Mouse (Mus musculus) MEL-GATA-1-ER (cell line): Measurements from ENCODE around the gene Msi2.

Experiments
- DNase-seq: peaks from one replicate; pipeline ENCODE4 v3.0.0-alpha.2; 2012; ENCODE audit warnings: low read depth; ENCODE audit errors: extremely low read depth

The Msi2 gene

DNA sequence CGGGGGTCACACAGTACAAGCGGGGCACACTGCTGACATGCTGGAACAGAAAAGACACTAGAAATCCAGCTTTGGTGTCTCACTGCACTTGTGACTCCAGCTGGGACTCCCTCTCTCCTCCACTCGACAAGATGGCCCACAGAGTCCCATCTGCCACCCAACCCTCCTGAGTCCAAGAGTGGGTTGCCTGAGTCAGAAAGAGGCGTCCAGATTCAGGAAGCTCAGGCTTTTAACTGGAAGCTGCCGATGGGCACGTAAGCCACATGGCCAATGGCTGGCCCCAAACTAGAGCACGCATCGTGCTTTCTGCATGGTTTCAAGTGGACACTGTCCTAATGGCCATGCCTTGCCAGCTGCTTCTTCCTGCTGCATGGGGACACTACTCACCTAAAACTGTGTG, 126.2 kb downstream of the Msi2 start:
- no peak for DNase-seq

DNA sequence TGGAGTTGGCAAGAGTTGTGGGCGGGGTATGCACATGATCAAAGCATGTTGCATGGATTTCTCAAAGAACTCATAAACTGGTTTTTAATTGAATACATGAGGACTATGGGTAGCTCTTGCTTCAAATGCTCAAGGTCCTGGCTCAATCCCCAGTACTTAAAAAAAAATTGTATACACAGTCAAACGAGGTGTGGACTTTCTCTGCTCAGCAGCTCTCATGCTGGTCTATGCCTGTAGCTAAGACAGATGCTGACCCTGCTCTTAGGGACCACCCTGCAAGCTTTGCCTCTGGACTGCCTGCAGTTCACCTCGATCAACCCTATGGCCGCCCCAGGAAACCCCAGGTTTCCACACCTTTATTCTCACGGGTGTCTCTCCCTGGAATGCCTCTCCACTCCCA, 127.7 kb downstream of the Msi2 start:
- no peak for DNase-seq

DNA sequence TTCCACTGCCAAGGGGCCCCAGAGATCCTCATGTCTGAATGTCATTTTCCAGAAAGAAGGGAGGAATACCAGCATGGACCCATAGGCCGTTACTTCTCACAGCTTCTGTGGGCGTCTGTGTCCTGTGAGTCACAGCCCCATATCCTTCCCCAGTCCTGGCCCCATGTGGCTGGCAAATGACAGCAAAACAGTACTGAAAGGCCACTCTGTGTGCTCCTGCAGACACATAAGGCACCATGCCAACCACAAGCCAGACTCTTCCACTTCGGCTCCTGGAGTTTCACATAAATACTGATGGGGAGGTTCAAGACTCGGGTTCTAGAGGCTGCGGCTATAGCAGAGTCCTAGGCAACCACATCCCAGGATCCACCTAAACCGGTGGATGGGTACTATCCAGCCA, 128.7 kb downstream of the Msi2 start:
- no peak for DNase-seq

DNA sequence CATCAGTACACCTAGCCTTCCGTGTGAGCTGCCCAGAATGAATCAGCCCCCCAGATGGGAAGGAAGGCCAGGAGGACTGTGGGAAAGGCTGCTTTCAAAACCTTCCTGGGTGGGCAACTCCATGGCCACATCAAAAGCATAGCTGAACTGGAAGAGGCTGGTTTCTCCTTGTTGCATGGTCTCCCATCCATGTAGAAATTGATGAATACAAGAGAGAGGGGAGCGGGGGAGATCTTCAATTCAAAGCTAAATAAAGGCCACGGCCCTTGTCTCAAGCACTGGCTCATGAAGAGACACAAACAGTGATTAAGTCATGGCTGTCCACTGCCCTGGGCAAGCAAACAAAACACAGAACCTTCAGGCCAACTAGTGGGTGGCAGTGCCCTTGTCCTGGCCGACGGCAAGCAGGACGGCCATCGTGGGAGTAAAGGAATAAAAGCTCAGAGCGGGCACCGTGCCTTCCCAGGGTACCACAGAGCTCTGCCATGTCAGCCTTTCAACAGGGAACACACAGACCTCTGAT, 129.6 kb downstream of the Msi2 start:
- DNase-seq: no peak

DNA sequence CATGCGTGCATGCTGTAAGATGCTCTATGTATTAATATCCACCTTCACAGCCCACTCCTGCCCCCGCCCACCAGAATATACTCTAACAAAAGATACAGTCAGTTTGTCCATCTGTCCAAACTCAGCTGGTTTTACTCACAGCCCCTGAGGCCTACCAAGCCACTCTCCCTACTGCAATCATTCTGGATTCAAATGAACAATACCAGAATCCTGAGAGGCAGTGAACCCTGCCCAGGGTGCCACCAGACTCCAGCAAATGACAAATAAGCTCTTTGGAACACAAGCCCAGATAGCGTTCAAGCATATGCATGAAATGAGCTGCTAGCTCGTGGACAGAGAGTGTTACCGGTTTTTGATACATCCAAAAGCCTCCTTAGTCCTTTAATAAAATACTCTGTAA, 130.6 kb downstream of the Msi2 start:
- no peak for DNase-seq

DNA sequence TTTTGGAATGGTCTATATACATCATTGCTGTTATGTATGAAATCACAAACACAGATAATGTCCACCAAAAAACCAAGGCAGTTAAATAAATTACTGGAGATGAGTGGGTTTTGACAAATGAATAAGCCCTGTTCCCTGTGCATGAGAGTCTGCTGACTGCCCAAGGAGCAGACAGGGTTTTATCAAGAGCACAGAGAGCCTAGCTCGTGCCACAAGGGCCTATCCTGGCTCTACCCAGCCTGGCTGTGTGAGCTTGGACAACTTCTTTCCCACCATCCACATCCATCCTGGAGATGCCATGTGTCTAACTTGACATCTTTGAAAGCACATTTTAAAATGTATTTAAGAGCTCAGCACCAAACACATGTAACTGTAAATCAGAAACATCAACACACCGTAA, 132.4 kb downstream of the Msi2 start:
- no peak for DNase-seq

DNA sequence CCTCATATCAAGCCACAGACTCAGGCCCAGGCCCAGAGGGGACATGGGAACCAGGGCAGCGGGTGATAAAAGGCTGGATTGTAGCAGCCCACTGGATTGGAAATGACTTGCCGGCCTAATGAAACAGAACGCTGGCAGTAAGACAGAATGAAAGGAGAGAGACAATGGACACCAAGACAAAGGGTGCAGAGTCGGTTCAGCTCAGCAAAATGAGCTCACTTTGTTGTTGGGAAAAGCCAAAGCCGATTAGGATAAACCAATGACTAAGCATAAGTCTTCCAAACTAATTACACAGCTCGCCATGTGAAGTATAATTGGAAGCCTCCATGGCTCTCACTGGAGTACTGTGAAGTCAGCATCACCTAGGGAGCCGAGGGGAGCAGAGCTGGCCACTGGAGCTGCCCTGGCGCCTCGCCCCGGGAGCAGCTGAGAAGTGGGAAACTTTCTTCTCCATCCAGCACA, 133.1 kb downstream of the Msi2 start:
- DNase-seq: no peak

DNA sequence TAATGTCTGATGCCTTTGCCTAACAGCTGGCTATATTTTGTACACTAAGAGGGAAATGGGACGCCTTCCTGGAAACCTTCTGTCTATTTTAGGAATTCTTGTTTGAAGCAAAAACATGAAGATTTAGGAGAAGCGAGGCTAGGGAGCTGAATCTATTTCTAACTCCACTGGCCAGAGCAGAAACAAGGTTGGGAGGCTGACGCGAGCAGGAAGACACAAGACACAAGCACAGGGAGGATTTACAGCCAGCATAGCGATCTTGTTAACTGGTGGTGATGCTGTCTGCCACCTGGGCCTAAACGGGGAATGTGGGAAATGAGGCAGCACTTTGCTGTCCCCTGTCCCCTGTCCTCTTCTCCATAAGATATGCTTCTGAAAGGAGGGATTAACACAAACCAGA, 134.4 kb downstream of the Msi2 start:
- no peak for DNase-seq

DNA sequence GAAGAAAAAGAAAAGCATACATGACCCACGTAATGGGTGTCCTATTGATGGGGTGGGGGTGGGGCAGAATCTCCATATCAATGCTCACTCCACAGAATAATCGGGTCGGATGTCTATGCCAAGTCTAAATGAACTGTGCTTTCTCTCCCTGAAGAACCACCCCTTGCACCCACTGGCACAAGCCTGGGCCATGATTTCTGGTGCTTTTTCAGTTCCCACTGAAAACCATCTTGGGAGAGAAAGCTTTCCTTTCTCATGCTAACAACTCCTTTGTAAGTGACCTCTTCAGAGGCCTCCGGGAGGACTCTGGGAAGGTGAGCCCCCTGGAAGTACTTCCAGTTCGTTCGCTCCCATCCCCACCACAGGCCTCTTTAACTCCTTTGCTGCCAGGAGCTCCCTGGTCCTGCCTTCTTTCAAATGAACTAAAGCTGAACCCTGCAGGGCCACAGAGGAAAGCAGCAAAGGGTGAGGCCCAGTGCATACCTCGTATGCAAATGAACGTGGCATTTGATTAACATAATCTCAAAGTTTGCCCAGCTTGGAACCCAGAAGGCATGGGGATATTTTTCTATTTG, 135.0 kb downstream of the Msi2 start:
- DNase-seq: no peak

DNA sequence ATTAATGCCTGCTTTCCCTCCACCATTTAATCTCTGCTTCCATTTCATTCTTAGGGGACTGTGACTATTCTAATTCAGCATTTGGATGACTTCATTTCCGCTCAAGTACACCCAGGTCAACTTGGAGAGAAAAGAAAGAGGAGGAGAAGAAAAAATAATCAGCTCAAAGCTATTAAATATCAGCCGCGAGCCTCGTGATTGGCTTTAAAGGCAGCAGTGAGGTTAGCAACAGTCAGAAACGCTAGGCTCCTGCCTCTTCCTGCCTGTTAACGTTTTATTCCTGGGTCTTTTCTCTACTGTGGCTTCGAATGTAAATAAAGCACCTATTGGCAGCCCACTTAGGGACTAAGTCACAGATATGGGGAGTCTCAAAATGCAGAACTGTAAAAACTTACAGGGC, 135.5 kb downstream of the Msi2 start:
- no peak for DNase-seq

DNA sequence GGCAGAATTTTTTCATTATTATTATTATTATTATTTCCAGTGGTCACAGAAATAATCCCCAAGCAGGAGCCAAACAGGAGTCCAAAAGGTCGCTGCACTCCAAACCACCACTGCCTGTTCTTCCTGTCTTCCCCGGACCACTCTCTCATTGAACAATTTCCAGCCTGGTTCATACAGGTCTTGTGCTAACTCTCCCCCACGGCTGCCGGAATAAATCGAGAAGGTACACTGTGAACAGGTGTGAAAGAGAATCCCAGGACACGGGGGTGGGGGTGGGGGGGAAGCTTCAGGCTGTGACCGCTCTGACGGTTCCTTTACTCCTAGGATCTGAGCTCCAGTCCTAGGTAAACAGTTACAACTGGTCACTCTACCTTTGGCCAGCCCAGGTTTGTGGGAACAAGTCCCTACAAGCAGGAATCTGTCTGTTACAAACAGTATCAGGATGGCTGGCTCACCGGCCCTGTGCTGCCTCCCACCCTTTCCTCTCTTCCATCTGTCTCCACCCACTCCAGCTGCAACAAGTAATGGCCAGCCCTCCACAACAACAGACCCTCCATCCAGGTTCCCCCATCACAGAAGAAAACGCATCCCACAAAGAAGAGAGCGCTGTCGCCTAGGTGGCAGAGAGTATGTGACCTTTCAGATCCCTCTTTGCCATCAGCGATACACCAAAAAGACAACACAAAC, 136.1 kb downstream of the Msi2 start:
- no peak for DNase-seq

DNA sequence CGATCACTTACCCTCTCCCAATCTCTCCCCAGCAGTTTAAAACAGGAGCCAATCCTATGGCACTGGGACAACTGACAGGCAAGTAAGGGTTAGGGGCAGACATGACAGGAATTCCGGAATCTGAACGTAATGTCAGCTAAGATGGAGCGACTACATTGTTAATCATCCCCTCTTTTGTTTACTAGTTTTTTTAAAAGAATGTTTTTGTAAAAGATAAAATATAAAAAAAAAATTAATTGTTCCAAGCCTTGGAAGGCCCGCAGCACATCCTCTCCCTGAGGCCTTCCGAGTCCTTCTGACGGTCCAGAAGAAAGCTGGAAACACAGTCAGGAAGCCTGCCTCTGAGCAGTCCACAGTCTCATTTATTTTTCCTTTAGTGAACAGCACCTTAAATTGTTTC, 136.9 kb downstream of the Msi2 start:
- no peak for DNase-seq

DNA sequence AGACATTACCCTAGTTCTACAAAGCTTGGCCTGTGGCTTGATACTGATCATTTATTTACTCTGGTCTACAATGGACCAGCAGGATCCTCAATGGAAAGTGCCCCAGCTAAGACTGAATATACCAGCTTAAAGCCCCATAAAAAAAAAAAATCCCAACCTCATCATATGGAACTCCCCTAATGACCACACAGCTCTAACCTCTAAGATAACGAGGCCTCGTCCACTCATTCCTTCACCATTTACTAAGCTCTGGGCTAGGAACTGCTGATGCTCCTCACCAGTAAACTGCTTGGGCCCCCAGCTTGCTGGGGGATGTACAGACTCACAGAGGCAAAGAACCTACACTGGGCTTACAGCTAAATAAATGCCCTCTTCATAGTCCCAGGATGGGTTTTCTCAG, 139.6 kb downstream of the Msi2 start:
- DNase-seq: no peak

DNA sequence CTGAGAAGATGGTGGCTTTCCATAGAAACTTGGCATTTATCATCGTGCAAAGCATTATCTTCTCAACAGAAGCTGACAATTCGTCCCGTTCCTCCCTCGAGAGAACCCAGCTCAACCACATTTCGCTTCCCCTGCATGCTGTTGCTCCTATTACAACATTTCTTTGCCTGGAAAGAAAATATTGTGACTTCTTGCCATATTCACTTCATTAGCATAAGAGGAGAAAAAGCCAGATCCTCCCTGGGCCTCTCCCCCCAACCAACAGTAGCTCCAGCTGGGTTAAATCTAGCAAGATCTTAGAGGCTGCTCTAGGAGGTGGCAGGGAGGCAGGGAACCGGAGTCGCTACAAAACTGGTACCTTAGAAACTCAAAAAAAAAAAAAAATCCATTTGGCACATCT, 141.2 kb downstream of the Msi2 start:
- DNase-seq: no peak

DNA sequence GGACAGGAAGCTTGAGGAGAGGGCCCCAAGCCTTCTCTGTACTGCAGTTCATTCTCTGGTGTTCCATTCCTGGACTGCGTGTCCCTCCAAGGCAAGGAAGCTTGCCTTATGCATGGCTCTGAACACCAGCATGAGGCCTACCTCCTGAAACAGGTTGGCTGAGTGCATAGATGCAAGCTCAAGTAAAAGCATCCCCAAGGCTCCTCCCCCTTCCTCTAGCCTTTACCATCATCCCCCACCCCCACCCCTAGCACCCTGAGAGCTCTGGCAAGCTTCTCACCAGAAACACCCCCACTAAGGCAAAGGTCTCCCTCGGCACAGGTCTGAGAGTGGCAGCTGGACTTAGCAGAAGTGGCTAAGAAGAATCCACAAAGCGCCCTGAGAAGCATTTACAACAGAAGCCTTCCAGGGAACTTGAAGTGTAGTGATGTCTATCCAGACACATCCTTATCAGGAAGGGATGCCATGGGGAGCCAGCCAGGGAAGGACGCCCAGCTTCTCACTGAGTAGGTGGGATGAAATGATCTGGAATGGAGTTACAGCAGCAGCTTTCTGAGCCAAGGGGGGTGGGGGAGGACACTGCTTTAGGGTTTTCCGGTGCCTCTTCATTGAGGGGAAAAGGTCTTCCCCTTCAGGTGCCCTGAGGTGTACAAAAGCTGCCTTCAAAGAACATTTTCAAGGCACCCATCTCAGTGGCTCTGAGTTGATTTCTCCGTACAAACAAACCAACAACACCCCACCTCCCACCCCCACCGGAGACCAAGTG, 141.9 kb downstream of the Msi2 start:
- no peak for DNase-seq

DNA sequence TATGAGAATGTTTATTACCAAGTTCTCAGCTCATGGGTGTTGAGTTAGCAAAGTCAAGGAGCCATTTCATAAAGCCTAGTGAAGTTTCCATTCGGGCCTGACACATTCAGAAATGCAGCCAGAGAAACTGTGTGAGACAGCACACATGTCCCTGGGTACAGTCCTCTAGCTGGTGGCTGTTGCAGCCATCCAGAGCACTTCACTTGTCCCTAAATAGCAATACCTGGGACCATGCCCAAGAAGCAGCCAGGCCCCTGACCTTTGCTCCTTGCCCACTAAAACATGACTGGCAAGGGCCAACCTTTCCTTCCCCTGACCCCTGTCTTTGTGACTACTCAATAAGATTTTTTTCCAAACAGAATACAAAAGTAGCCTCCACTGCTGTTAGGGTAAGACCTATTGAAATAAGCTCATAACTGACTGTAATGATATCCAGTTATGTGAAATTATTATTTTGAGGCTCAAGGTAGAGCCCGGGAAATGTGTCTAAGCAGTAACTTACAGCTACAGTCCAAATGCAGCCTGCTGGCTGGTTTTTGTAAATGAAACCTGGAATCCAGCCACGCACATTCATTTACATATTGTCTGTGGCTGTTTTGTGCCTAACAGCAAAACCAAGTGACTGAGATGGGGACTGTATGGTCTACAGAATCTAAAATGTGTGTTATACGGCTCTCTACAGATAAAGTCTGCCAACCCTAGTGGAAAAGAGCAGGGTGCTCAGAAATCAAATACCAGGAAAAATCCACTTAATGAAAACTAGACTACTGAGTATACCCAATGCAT, 143.5 kb downstream of the Msi2 start:
- DNase-seq: no peak

DNA sequence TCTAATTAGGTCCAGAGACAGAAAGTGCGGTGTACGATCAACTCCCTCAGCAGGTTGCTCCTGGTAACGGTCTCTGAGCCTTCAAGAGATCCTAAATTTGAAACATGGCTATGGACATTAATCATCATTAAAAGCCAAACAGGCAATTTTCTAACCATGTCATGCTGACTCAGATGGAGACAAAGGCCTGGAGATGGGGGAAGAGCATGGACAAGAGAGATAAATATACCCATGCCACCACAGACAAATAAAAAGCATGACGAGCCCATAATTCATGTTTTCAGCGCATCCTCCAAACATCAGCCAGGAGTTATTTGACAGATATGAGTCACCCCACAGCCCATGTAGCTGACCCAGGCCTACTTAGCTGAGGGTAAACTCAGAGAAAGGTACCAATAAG, 145.3 kb downstream of the Msi2 start:
- no peak for DNase-seq

DNA sequence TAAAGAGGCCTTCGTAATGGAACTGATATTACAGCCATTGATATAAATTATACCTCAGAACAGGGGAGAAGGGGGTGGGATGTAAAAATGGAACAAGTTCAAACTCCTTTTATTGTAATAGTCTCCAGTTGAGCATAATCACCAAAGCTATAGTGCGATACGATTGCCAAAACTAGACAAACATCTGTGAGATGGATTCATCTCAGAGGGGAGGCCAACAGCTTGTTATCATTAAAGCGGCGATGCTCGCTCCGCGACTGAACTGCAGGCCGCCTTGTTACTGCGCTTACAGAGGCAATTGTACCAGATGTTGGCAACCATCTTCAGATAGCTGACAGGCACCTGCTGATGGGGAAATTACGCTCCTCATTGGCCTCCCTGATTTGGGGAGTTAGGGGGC, 145.9 kb downstream of the Msi2 start:
- DNase-seq: no peak

DNA sequence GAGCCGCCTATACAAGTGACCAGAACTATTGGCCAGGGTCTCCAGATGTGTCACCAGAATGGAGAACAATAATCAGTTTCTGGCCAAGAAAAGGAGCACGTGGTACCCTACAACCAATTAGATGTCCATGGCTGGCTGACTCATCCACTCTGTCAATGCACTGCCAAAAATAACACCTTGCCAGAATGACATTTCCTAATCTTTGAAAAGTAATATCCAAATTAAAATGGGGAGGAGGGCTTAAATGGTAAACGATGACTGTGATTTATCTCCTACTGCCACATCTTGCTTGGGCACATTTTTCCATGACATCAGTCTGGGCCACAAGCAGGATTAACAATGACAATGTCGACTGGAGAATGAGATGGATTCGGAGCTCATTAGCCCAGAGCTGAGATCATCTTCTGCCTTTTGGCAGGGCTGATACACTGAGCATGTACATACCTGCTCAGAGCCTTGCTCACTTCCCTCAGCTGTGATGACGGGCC, 147.6 kb downstream of the Msi2 start:
- DNase-seq: no peak

DNA sequence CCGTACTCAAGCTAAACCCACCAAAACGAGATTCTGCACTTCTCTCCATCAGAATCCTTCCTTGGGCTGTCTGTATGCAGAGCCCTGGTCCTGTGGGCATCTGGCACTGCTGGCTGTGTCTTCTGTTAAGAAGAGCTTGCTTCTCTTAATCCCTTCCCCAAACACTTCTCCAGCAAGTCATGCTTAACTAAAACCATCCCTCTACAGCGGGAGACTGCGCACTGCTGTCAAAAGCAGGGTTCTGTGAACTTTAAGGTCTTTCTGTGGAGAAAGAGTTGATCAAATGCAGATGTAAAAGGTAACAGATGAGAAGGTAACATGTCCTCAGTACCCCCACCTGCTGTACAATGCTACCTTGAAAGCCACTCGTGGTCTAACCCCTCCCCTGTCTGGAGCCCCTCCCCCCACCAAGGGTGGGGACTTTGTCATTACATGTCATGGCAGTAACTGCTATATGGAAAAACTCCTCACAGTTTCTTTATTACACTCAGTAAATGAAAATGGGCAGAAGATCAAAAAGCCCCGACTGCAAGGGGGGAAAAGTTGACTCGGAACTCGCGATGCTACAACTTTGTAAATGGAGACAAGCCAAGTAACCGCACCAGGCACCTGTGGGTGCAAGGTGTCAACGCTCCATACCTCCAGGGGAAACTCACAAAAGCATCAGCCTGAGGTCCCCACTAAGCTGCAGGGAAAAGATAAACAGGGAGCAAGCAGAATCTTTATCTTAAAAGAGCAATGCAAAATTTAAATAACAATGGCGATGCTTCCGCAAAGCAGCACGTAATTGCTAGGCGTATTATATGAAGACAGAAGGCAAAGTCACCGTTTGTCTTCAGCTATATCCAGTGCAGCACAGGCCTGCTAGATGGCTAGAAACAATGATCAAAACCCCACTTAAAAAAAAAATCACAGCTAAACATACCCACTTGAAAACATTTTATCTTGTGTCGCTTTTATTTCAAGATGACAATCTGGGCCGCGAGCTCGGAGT, 151.4 kb downstream of the Msi2 start:
- no peak for DNase-seq
